Mouse (Mus musculus): ENCODE data around the gene Gramd1b.

The Gramd1b gene

GRCm38 (mm10) chr9:40457448-40457847 lies 73.7 kb downstream of the Gramd1b start:
- no peak for DNase-seq (ENCODE audit: low spot score)

GRCm38 (mm10) chr9:40456191-40456590 lies 75.0 kb downstream of the Gramd1b start:
- DNase-seq (ENCODE audit: low spot score) = peak; percentile 17

GRCm38 (mm10) chr9:40455336-40456185 lies 75.6 kb downstream of the Gramd1b start:
- DNase-seq (ENCODE audit: low spot score) = peak; percentile 27

GRCm38 (mm10) chr9:40455020-40455335 lies 76.2 kb downstream of the Gramd1b start:
- DNase-seq (ENCODE audit: low spot score) = no peak

- no peak for DNase-seq (ENCODE audit: low spot score)
Observed at GRCm38 (mm10) chr9:40453889-40454288, 77.3 kb downstream of the Gramd1b start.

GRCm38 (mm10) chr9:40452208-40452607 lies 79.0 kb downstream of the Gramd1b start:
- DNase-seq (ENCODE audit: low spot score) = no peak

- DNase-seq (ENCODE audit: low spot score) = no peak
Observed at GRCm38 (mm10) chr9:40450776-40451175, 80.4 kb downstream of the Gramd1b start.

GRCm38 (mm10) chr9:40450417-40450714 lies 80.8 kb downstream of the Gramd1b start:
- DNase-seq (ENCODE audit: low spot score) = no peak

GRCm38 (mm10) chr9:40449610-40450416 lies 81.4 kb downstream of the Gramd1b start:
- no peak for DNase-seq (ENCODE audit: low spot score)

- no peak for DNase-seq (ENCODE audit: low spot score)
Observed at GRCm38 (mm10) chr9:40448646-40449243, 82.4 kb downstream of the Gramd1b start.

GRCm38 (mm10) chr9:40447265-40447664 lies 83.9 kb downstream of the Gramd1b start:
- DNase-seq (ENCODE audit: low spot score) = no peak

GRCm38 (mm10) chr9:40444961-40445360 lies 86.2 kb downstream of the Gramd1b start:
- no peak for DNase-seq (ENCODE audit: low spot score)

- no peak for DNase-seq (ENCODE audit: low spot score)
Observed at GRCm38 (mm10) chr9:40442784-40443183, 88.4 kb downstream of the Gramd1b start.

GRCm38 (mm10) chr9:40439973-40440687 lies 91.1 kb downstream of the Gramd1b start:
- no peak for DNase-seq (ENCODE audit: low spot score)

GRCm38 (mm10) chr9:40438731-40439526 lies 92.3 kb downstream of the Gramd1b start:
- DNase-seq (ENCODE audit: low spot score) = no peak

- no peak for DNase-seq (ENCODE audit: low spot score)
Observed at GRCm38 (mm10) chr9:40437891-40438290, 93.3 kb downstream of the Gramd1b start.

GRCm38 (mm10) chr9:40433286-40433685 lies 97.9 kb downstream of the Gramd1b start:
- no peak for DNase-seq (ENCODE audit: low spot score)

GRCm38 (mm10) chr9:40430969-40431368 lies 100.2 kb downstream of the Gramd1b start:
- no peak for DNase-seq (ENCODE audit: low spot score)

- DNase-seq (ENCODE audit: low spot score) = no peak
Observed at GRCm38 (mm10) chr9:40427663-40428062, 103.5 kb downstream of the Gramd1b start.

- DNase-seq (ENCODE audit: low spot score) = no peak
Observed at GRCm38 (mm10) chr9:40426282-40426964, 104.8 kb downstream of the Gramd1b start.

GRCm38 (mm10) chr9:40424874-40425273 lies 106.3 kb downstream of the Gramd1b start:
- no peak for DNase-seq (ENCODE audit: low spot score)

Measured in ovary, postnatal 10 days (tissue).